Mouse (Mus musculus) lung, postnatal 36 days (tissue): ENCODE data around the gene Dag1.

ENCODE experiments used
- DNase-seq: peaks from one replicate; pipeline ENCODE4 v3.0.0; 2022; ENCODE audit warnings: mixed read lengths

Dag1 gene

DNA sequence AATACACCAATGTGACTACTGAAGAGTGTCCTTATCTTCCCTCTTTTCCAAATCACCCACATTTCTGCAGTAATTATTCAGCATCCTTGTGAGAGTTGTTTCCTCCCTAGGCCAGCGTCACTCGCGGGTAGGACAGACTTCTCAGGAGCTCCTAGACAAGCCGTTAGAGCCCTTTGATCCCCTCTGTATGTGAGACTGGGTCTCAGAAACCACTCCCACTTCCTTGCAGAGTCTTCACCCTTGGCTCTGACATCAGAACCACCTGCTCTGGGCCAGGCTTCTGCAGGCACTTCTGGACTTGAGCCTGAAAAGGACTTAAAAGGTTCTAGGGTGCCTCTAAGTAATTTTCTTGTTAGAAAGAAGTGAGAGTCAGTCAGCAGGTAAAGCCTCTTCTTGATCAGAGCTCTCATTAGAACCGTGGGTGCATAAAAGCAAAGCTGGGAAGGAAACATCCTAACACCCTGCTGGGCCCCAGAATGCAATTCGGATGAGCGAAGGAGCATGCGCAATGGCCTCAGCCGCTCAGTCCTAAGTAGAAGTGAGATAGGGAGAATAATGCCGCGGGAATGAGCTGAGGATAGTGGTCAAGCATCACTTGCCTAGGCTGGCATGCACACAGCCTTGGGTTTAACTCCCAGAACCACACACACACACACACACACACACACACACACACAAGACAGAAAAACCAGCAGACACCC is 80.8 kb downstream of the Dag1 start:
- DNase-seq: no peak

DNA sequence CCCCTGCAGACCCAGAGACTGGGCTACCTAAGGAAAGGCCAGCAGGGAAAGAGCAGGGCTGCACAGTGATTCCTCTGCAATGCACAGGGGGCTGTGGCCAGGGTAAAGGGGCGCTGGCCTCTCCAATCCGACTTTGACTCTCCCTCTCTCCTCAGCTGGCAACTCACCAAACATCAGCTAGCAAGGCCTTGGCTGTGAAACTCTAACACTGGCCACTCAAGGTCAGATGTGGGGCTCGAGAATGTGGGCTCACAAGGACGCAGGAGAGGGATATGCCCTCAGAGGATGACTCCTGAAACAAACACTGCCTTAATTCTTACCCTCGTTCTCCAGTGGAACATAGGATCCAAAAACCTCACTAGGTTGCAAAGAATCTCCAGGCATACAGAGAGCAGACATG is 85.4 kb downstream of the Dag1 start:
- DNase-seq: no peak

DNA sequence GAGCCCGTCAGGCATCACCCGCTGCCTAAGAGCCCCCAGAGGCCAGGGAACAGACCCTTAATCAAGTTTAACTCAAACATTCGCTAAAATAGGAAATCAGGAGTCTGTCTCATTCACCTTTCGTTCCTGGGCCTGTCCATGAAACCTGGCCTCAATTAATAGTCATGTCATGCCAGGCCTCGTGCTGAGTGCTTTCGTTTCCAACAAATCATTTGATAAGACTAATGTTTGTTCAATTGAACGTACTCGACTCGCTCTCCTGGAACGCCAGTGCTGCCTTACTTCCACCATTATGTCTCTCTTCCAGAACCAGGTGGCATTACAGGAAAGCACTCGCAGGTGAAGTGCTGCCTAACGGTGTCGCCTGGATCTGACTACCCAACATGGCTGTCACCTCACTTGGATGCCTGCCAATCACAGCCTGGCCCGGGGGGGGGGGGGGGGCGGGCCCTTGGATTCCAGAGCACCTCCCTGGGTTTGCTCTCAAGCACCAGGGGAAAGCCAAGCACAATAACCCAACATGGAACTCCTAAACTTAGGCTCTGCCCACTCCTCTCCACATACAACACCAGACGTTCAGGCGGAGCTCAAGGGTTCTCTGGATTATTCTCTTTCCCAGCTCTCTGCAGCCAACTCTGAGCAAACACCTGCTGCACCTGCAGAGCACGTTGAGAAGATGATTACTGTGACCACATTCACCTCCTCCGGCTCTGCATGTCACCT is 88.5 kb downstream of the Dag1 start:
- DNase-seq: no peak

DNA sequence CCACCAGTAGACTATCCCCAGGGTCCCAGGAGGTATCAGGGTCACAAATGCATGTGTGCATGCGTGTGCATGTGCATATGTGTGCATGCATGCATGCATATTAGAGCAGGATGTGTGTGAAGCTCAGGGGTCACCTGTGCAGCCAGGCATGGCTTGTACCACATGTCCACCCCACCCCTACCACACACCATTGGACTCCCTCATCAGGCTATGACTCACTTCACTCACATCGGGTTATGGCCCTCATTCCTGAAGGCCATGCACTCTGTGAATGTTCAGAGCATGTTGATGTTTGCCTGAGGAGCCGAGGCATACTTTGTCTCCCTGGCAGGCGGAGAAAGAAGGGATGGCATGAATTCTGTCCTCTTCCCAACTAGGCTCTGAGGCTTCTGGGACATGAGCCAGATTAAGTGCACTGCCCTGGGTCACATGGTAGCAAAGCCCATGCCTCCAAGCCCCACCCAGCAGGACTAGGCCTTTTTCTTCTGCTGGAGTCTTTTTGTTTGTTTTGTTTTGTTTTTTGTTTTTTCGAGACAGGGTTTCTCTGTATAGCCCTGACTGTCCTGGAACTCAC is 90.9 kb downstream of the Dag1 start:
- DNase-seq: no peak

DNA sequence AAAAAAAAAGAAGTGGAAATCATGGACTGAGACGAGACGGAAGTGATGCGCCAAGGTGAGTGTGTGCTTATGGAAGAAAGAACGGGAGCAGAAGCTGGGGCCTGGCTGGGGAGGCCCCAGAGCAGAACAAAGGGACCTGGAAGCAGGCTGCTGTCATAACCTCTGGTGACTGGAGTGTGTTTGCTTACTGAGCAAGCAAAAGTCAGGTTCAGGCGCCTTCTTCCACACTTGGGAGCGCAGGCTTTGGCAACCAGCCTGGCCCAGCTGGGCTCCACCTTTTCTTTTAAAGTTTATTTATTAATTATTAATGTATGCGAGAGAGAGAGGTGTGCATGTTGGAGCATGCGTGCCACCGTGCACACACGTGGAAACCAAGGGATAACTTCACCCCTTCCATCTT is 94.0 kb downstream of the Dag1 start:
- DNase-seq: peak; percentile 30

DNA sequence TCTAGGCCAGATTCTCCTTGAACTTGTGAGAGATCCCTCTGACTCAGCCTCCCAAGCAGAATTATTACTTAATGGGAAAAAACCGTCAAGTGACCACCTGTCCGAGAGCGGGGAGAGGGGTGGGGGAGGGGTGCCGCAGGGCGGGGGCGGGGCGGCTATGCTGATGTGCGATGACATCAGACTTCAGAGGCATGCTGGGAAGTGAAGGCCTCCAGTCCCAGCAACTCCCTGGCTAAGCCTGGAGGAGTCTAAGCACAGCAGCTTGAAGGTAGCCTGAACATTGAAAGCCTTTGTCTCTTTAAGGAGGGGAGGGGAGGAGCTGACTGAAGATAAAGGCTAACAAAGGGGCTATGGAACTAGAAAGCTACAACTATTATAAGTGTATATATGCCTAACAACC is 98.6 kb downstream of the Dag1 start:
- DNase-seq: no peak

DNA sequence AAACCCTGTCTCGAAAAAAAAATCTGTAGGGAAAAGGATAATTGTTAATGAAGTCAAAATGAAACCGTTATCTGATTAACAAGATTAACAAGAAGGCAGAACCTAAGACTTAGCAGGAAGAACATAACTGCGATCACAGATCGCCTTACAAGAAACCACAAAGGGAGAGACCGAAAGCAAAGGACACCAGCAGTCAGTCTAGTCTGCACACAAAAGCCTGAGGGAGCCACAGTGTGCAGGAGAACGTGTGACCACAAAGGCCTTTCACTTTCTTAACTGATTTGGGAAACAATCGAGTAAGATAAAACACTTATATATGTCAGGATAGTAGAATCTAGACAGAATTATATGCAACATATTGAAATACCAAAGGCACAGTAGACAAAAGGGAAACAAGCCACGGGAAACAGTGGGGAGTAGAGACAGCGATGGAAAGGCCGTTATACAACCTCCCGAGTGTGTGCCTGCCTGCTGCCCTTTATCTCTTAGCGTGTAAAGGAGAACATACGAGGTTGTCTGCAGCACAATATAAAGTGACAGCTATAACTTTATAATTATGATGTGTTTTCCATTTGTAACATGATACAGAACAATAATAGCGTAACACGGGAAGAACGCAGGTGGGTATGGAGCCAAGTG is 100.0 kb downstream of the Dag1 start:
- DNase-seq: no peak

DNA sequence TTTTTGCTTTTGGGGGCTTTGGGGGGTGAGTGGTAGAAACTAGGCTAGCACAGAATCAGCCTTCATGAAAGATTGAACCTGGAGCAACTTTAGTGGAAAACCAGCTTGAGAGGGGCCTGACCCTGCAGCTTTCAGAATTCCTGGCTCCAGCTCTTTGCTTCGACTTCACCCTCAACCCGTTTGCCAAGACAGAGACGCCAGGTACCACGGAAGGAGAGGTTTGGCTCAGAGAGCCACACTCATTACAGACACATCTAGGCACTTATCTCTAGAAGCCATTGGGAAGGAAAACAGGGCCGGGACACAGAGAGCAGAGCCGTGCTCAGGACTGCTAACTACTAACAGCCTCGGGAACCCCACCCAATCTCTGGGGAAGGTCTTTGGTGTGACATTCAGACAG is 105.9 kb downstream of the Dag1 start:
- DNase-seq: no peak

DNA sequence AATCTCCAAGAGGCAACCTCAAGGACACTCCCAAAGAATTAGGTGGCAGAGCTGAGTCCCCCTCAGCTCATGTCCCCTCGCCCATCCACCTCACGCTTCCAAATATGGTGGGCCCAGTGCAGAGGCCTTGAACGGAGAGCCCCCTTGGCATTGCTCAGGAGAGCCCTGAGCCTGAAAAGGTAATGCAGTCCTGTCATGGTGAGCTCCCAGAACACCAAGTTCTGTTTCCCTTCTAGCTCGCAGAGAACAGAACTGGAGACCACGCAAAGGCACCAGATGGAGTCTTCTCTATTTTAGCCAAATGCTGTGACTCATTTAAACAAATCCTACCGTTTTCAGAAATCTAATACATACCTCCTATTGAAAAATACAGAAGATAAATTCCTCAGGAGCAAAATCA is 106.3 kb downstream of the Dag1 start:
- no peak for DNase-seq

DNA sequence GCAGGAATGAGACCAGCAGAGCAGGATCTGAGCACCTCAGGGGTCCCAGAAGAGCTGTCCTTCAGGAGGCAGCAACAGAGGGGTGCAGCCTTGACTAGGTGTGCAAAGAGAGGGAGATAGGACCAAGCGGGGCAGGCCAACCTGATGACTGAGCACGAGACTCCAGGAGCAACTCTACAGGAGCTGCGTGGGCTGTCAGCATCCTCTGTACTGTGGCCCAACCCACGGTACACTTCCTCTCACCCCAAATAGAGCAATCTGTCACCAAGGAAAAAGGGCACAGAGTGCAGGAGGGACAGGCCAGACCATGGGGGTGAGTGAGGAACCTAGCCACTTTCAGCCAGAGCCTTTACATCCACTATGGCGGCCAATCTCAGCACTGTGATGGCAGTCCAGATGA is 107.0 kb downstream of the Dag1 start:
- no peak for DNase-seq

DNA sequence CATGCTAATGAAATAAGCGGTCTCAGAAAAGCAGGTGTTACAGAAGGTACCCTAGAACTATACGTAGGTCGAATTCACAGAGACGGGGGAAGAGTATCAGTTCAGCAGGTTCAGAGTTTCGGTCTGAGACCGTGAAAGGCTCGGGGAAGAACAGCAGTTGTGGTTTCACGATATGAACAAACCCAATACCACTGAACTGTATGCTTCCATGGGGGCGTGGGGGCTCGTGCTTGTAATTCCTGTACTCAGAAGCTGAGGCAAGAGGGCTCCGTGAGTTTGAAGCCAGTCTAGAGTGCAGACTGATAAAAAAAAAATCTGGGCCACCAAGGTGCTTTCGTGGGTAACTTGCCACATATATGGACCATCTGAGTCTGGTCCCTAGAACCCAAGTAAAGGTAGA is 108.9 kb downstream of the Dag1 start:
- DNase-seq: no peak
